Mouse (Mus musculus) embryonic facial prominence, embryonic 11.5 days (tissue): ENCODE measurements around the gene Ak6. TPM values are rescaled to one million over a fixed set of nuclear protein-coding genes. Genes with fewer than 3 reads are reported as not detected.

Experiments used
- ATAC-seq: fragments of 200-750 bp; cut with Nextera tagmentation; replicated peaks from 2 replicates; pipeline ENCODE4 v1.8.0; 2017; ENCODE audit warnings: low read depth; ENCODE audit not compliant: insufficient number of reproducible peaks, low FRiP score, low TSS enrichment
- DNase-seq: peaks from one replicate; pipeline ENCODE4 v3.0.0-alpha.2; 2015; ENCODE audit warnings: low spot score
- H3K27ac ChIP-seq: fragments of 300-500 bp; sonication (generic); replicated peaks from 2 replicates; pipeline ENCODE4 v1.5.1; 2014; ENCODE audit warnings: mild to moderate bottlenecking, low read depth, low read length, control low read depth
- H3K27me3 ChIP-seq: fragments of 300-500 bp; sonication (generic); 2 replicates; pipeline ENCODE4 v1.6.1; 2014; ENCODE audit warnings: mild to moderate bottlenecking, low read length, moderate library complexity, mixed read lengths; ENCODE audit not compliant: control insufficient read depth, insufficient read depth
- H3K36me3 ChIP-seq: fragments of 300-500 bp; sonication (generic); replicated peaks from 2 replicates; pipeline ENCODE4 v1.6.1; 2014; ENCODE audit warnings: low read depth, mild to moderate bottlenecking, low read length, moderate library complexity, mixed read lengths; ENCODE audit not compliant: control insufficient read depth, insufficient read depth
- H3K4me1 ChIP-seq: fragments of 300-500 bp; sonication (generic); 2 replicates; pipeline ENCODE4 v1.6.1; 2014; ENCODE audit warnings: low read length, mixed read lengths; ENCODE audit not compliant: control insufficient read depth, insufficient read depth
- H3K4me2 ChIP-seq: fragments of 300-500 bp; sonication (generic); 2 replicates; pipeline ENCODE4 v1.6.1; 2014; ENCODE audit warnings: low read depth, mild to moderate bottlenecking, control low read depth, low read length, moderate library complexity
- H3K4me3 ChIP-seq: fragments of 300-500 bp; sonication (generic); 2 replicates; pipeline ENCODE4 v1.5.1; 2014; ENCODE audit warnings: low read depth, low read length, control low read depth
- H3K9ac ChIP-seq: fragments of 300-500 bp; sonication (generic); replicated peaks from 2 replicates; pipeline ENCODE4 v1.6.1; 2014; ENCODE audit warnings: mild to moderate bottlenecking, control low read depth, low read length
- H3K9me3 ChIP-seq: fragments of 300-500 bp; sonication (generic); replicated peaks from 2 replicates; pipeline ENCODE4 v1.6.1; 2016; ENCODE audit warnings: mild to moderate bottlenecking, low read length, inconsistent platforms, mixed read lengths; ENCODE audit not compliant: control insufficient read depth
- WGBS: fragments of 180-500 bp; shearing (Covaris S2); extraction: QIAGEN DNeasy Blood & Tissue Kit; methylation state at CpG from one replicate; pipeline ENCODE4 v1.1.7; 2014; 5-methylcytosine and 5-hydroxymethylcytosine counted together
- polyA plus RNA-seq: library from polyadenylated mRNA; unstranded; fragments of >200 nt; fragmentation: Nextera tagmentation; extraction: Ambion mirVana; gene quantifications from 2 replicates; pipeline ENCODE4 v1.2.1, GENCODE M21; 2014

The Ak6 gene
- polyA plus RNA-seq, 1 experiment from 2014 or later, result 362 TPM

DNA sequence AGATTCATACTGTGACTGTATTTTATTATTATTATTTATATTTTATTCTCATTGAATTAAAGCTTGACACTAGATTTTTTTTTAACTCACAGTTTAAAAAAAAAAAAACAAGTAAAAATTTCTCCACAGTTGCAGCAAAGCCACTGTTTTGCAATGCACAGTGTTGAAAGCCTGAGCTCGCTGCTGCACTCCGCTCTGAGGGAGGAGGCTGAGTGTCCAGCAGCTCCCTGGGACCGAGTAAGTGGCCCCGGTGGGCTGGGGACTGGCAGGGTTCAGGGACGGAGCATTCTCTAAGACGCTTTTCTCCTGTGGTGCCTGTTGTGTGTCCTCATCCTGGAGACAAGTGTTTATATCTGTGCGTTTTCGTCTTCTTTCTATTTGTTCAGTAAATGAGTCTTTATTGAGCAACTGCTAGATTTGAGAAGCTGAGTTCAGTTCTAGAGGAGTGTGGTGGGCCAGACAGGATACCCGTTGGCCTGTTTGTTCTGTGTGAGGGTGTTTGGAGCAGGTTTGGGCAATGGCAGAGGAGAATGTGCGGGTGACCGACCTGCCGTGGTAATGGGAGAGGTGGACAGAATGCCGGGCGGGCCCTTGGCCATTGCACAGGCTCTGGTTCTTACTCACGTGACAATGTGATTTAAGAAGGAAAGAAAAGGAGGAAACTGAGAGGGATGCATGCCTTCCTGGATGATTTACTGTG lies 25.3 kb downstream of the Ak6 start:
- Histone ChIP-seq H3K9me3 (no peaks in the 10 kb centered on the region), H3K36me3 (no peaks in the 10 kb centered on the region), H3K27ac (no peak overlapping the region), H3K4me3 (no peak overlapping the region), H3K9ac (no peak overlapping the region), H3K4me1 (no peaks in the 10 kb centered on the region), H3K4me2 (no peak overlapping the region), H3K27me3 (no peaks in the 10 kb centered on the region)
- 89% methylated on average over 15 of the region's 15 CpGs for WGBS
- ATAC-seq (no peak), DNase-seq (no peak)

GRCm38 (mm10) chr13:100681615-100682014 lies 30.8 kb downstream of the Ak6 start:
- H3K4me3 ChIP-seq, result no peak overlapping the region
- no peak overlapping the region for H3K27ac ChIP-seq
- no peak for DNase-seq
- H3K36me3 ChIP-seq, result no peaks in the 10 kb centered on the region
- no peaks in the 10 kb centered on the region for H3K9me3 ChIP-seq
- no peak for ATAC-seq
- H3K4me2 ChIP-seq, result no peak overlapping the region
- no peak overlapping the region for H3K9ac ChIP-seq
- WGBS, result 87% methylated on average over 8 of the region's 8 CpGs
- no peaks in the 10 kb centered on the region for H3K4me1 ChIP-seq
- H3K27me3 ChIP-seq, result no peaks in the 10 kb centered on the region

DNA sequence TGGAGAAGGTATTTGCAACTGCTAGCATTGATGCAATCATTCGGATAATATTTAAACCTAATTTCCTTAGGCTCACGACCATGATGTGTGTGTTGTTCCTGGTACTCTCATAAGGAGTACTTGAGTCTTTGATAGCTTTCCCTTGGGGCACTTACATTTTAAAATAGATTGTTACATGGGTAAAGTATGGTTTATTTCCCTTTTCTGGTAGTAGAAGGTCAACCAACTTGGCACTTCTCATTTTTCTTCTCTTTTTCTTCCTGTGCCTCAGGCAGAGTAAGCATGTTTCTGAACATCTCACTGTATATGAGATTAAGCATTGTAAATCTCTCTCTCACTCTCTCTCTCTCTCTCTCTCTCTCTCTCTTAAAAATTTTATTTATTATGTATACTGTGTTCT lies 32.1 kb downstream of the Ak6 start:
- H3K27ac ChIP-seq, result no peak overlapping the region
- H3K4me1 ChIP-seq, result no peaks in the 10 kb centered on the region
- H3K9me3 ChIP-seq, result no peaks in the 10 kb centered on the region
- H3K4me2 ChIP-seq, result no peak overlapping the region
- DNase-seq (no peak), ATAC-seq (no peak)
- 80% methylated on average over 2 of the region's 2 CpGs for WGBS
- no peak overlapping the region for H3K4me3 ChIP-seq
- no peak overlapping the region for H3K9ac ChIP-seq
- H3K36me3 ChIP-seq, result no peaks in the 10 kb centered on the region
- H3K27me3 ChIP-seq, result no peaks in the 10 kb centered on the region

GRCm38 (mm10) chr13:100684355-100684754 lies 33.6 kb downstream of the Ak6 start:
- DNase-seq, result no peak
- 70% methylated on average over 2 of the region's 2 CpGs for WGBS
- H3K4me2 ChIP-seq, result no peak overlapping the region
- no peaks in the 10 kb centered on the region for H3K36me3 ChIP-seq
- no peak overlapping the region for H3K27ac ChIP-seq
- H3K9me3 ChIP-seq, result no peaks in the 10 kb centered on the region
- ATAC-seq, result no peak
- H3K4me3 ChIP-seq, result no peak overlapping the region
- H3K4me1 ChIP-seq, result no peaks in the 10 kb centered on the region
- no peak overlapping the region for H3K9ac ChIP-seq
- H3K27me3 ChIP-seq, result no peaks in the 10 kb centered on the region

GRCm38 (mm10) chr13:100687513-100687912 lies 36.7 kb downstream of the Ak6 start:
- no peak overlapping the region for H3K4me3 ChIP-seq
- no peaks in the 10 kb centered on the region for H3K36me3 ChIP-seq
- no peak for ATAC-seq
- H3K4me2 ChIP-seq, result no peak overlapping the region
- H3K27ac ChIP-seq, result no peak overlapping the region
- H3K9ac ChIP-seq, result no peak overlapping the region
- H3K27me3 ChIP-seq, result no peaks in the 10 kb centered on the region
- H3K9me3 ChIP-seq, result no peaks in the 10 kb centered on the region
- WGBS, result 62% methylated on average over 7 of the region's 7 CpGs
- H3K4me1 ChIP-seq, result no peaks in the 10 kb centered on the region
- DNase-seq, result no peak

DNA sequence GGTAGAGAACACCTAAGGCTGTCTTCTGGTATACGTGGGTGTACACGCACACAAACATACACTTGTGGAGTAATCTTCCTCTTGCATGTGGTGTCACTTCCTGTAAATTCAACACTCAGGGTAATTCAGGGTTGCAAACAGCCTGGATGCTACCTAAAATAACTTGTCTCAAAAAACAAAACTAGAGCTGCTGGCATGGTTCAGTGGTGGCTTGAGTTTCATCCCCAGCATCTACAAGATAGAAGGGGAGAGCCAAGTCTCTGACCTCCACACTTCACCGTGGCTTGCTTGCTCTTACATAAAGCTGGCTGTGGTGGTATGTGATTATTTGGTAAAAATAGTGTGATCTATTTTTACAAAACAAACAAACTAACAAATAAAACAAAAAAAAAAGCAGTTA lies 46.8 kb downstream of the Ak6 start:
- 94% methylated on average over 3 of the region's 3 CpGs for WGBS
- H3K36me3 ChIP-seq, result no peaks in the 10 kb centered on the region; the same call in 1 of the 2 replicates
- no peak for ATAC-seq
- no peaks in the 10 kb centered on the region for H3K27me3 ChIP-seq
- H3K4me2 ChIP-seq, result no peak overlapping the region
- no peaks in the 10 kb centered on the region for H3K9me3 ChIP-seq
- no peaks in the 10 kb centered on the region for H3K4me1 ChIP-seq
- no peak overlapping the region for H3K4me3 ChIP-seq
- DNase-seq, result no peak
- H3K27ac ChIP-seq, result no peak overlapping the region
- H3K9ac ChIP-seq, result no peak overlapping the region

DNA sequence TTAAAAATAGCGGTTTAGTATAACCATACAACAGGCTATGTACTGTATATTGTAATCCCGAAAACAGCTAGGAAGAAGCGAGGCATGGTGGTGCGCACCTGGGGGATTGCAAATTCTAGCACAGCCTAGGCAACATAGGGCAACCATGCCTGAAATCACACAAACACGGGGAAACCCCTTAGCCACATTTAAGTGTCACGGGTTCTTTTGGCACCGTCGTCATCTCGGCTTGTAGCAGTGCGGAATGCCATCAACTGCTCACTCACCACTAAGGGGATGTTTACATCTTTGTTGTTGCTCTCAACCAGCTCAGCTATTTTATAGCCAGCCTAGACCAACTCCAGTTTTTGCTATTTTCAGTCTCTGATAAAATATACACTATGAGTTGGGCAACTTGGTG lies 48.1 kb downstream of the Ak6 start:
- H3K4me2 ChIP-seq, result no peak overlapping the region
- no peak for DNase-seq
- peaks cover 10% of the 10 kb centered on the region for H3K36me3 ChIP-seq
- H3K4me1 ChIP-seq, result no peaks in the 10 kb centered on the region
- no peak overlapping the region for H3K9ac ChIP-seq
- no peak overlapping the region for H3K4me3 ChIP-seq
- WGBS, result 96% methylated on average over 10 of the region's 10 CpGs
- no peak overlapping the region for H3K27ac ChIP-seq
- no peaks in the 10 kb centered on the region for H3K9me3 ChIP-seq
- no peaks in the 10 kb centered on the region for H3K27me3 ChIP-seq
- ATAC-seq, result no peak

DNA sequence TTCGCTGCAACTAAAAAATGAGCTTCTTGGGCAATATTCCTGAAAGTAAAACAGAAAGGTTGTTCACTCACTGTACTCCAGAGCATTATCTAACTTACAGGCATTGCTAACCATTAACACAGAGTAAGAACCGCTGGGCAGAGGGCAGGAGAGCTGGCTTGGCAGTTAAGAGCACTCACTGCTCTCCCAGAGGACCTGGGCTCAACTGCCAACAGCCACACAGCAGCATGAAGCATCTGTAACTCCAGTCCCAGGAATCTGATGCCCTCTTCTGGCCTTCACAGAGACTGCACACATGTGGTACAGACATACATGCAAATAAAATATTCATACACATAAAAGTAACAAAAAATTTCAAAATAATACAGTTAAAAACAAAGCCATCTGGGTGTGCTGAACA lies 52.7 kb downstream of the Ak6 start:
- Histone ChIP-seq H3K27me3 (no peaks in the 10 kb centered on the region), H3K4me3 (no peak overlapping the region), H3K36me3 (peaks cover 28% of the 10 kb centered on the region), H3K9me3 (no peaks in the 10 kb centered on the region), H3K4me2 (no peak overlapping the region), H3K9ac (no peak overlapping the region), H3K4me1 (no peaks in the 10 kb centered on the region), H3K27ac (no peak overlapping the region)
- DNase-seq (no peak), ATAC-seq (no peak)
- WGBS, result 96% methylated on average over 2 of the region's 2 CpGs
